Mouse (Mus musculus) olfactory bulb, adult 2 months (tissue): ENCODE measurements around the gene Taf10. TPM values are rescaled to one million over a fixed set of nuclear protein-coding genes. Genes with fewer than 3 reads are reported as not detected.
A peak's percentile ranks its signal among the peaks of the same experiment; 100 is the strongest.

Experiments
- H3K27ac ChIP-seq: fragments of 200-500 bp; 2 replicates; pipeline ENCODE4 v1.5.1; 2012; ENCODE audit warnings: low read depth, low read length; ENCODE audit not compliant: insufficient read depth
- H3K4me1 ChIP-seq: fragments of 200-500 bp; 2 replicates; pipeline ENCODE4 v1.6.1; 2012; ENCODE audit warnings: low read length; ENCODE audit not compliant: control insufficient read depth, insufficient read depth
- H3K4me3 ChIP-seq: fragments of 200-500 bp; 2 replicates; pipeline ENCODE4 v1.5.1; 2012; ENCODE audit warnings: mild to moderate bottlenecking, low read depth, low read length, moderate library complexity; ENCODE audit not compliant: insufficient read depth
- CTCF ChIP-seq: fragments of 200-500 bp; IDR thresholded peaks from 2 replicates; pipeline ENCODE4 v1.5.1; 2012; ENCODE audit warnings: low read depth, mild to moderate bottlenecking, low read length, moderate library complexity; ENCODE audit not compliant: insufficient read depth
- POLR2A ChIP-seq: fragments of 200-500 bp; IDR thresholded peaks from 2 replicates; pipeline ENCODE4 v1.6.1; 2012; ENCODE audit warnings: mild to moderate bottlenecking, low read depth, low read length, moderate library complexity; ENCODE audit not compliant: insufficient read depth
- WGBS: fragments of 180-500 bp; shearing (Covaris S2); methylation state at CpG from one replicate; pipeline ENCODE4 v1.1.7; 2018; 5-methylcytosine and 5-hydroxymethylcytosine counted together
- polyA plus RNA-seq: library from polyadenylated mRNA; stranded (reverse); fragments of >200 nt; gene quantifications from 2 replicates; pipeline ENCODE4 v1.2.4, GENCODE M21; 2012; ENCODE audit warnings: low replicate concordance; ENCODE audit not compliant: missing spikeins, insufficient read depth, insufficient read length

Taf10 gene
- polyA plus RNA-seq: not detected in 2 replicates

- no peak for TF ChIP-seq CTCF
- TF ChIP-seq POLR2A: peak; percentile 64; the same call in 1 of the 2 replicates
- H3K4me3 ChIP-seq: peak within 1 kb of the TSS; percentile 93
- H3K27ac ChIP-seq: peak within 1 kb of the TSS; percentile 71; the same call in 1 of the 2 replicates
- H3K4me1 ChIP-seq: peaks cover 7% of the 10 kb centered on the region
- under 1% methylated on average over 67 of the region's 67 CpGs for WGBS
These were observed at the start of gene Taf10 for GRCm38 (mm10) chr7:105743926-105744590. Gene Taf10, minus strand, starts transcription at chr7:105744361.

DNA sequence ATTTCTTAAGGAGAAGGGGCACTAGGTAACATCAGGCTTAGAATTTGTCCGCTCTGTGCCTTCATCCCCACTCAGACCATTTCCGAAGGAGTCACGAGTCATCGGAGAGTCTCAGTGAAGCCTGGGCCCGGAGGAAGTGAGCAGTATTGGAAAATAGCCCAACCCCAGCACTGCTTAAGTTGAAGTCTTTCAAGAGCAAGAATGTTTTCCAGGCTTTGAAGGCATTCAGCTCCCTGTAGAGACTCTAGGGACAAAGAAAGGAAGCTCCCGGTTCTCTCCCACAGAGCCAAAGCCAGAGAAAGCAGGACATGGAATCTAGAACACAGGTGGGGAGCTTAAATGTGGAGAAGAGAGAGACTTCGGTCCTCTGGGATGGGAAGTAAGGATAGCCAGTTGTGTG is 49.5 kb upstream of the Taf10 start:
- 64% methylated on average over 7 of the region's 7 CpGs for WGBS
- TF ChIP-seq CTCF (no peak), POLR2A (no peak)
- Histone ChIP-seq H3K4me1 (no peaks in the 10 kb centered on the region), H3K4me3 (no peak overlapping the region), H3K27ac (no peak overlapping the region)

GRCm38 (mm10) chr7:105791147-105791546 is 47.0 kb upstream of the Taf10 start:
- WGBS: 85% methylated on average over 1 of the region's 1 CpGs
- Histone ChIP-seq H3K4me3 (no peak overlapping the region), H3K4me1 (peaks cover 7% of the 10 kb centered on the region), H3K27ac (no peak overlapping the region)
- TF ChIP-seq POLR2A: no peak
- TF ChIP-seq CTCF: no peak

DNA sequence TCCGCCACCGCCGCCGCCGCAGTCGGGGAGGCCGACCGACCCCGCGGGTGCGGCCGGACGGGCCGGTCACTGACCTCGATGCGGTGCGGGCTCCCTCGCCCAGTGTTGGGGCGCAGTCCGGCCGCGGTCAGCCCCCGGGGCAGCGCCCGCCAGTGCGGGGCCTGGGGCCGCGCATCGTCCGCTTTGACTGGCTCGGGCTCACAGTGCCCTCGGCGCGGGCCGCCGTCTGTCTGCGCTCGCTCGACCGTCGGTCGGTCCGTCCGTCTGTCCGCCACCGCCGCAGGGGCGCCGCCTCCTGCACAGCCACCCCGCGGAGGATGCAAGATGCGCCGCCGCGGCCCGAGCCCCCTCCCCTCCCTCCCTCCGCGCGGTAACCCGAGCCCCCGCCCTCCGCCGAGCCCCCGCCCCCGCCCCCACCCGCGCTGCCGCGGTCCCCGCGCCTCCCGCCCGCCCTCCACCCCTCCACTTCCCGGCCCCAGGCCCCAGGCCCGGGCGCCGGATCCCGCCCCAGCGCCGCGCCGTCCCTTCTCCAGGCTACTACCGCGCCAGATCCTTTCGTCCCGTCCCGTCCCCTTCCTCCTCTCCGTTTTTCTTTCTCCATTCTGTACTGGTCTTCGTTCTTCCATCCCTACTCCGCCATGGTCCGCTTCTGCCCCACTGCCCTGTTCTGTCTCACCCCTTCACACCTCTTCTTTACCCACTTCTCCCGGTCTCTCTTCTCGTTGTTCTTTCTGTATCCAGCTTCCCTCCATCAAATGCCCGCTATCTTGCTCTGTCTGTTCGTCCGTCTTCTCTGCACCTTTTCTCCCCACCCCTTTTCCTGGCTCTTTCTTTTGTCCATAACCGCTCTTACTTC is 43.4 kb upstream of the Taf10 start, which contains the start of gene Dchs1:
TSS of gene Dchs1 (minus strand) at position 370 of the 856 bp plus-strand sequence.
- TF ChIP-seq POLR2A (no peak), CTCF (no peak)
- Histone ChIP-seq H3K27ac (peak within 1 kb of the TSS; percentile 52), H3K4me1 (peaks cover 7% of the 10 kb centered on the region), H3K4me3 (peak within 1 kb of the TSS; percentile 94)
- 1% methylated on average over 80 of the region's 97 CpGs for WGBS

DNA sequence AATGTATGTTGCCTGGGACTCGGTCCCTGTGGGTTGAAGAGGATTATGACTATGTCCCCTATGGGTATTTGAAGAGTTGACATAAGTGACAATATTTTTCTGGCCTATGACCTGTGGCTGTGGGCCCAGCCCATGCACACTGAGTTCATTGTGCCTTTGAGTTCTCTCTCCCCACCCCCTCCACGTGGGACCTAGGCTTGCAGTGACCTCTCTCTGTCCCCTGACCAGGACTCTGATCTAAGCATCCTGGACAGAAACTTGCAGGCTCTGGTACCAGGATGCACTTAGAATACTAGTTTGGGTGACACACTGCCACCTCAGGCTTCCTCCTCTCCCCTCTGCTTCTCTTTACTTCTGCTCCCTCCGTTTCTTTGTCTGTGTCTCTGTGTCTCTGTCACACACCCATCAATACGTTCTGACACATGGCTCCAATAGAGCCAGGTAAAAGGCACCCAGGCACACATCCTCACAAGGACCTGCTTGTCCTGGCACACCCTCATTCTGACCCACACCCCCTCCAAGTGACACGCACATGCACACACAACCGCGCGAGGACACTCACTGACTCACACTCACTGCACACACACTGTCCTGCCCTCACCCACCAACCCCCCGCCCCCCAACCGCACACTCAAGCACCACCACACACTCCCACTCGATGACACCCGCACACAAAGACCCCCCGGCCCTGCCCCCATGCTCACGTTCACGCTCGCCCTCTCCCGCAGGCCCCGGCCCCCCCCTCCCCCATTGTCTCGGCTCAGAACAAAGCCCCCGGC is 42.5 kb upstream of the Taf10 start:
- peaks cover 7% of the 10 kb centered on the region for H3K4me1 ChIP-seq
- 7% methylated on average over 17 of the region's 20 CpGs for WGBS
- peak overlapping the region; percentile 52 for H3K27ac ChIP-seq
- H3K4me3 ChIP-seq: peak overlapping the region; percentile 94
- TF ChIP-seq CTCF (no peak), POLR2A (no peak)

DNA sequence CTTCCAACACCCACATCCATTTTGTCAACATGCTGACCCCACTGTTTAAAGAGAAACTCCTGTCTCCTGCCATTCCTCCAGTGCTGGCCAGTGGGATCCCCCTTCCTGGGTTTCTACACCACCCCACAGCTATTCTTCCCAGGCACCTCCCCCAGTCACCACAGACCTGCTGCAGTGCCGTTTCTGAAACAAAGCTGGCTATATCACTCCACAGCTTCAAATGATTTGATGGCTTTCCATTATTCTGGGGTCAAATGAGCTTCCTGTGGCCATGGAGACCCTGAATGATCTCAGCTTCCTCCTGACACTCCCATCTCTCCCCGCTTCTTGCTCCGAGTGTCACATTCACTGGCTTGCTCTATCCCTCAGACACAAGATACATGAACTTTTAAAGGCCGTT is 40.4 kb upstream of the Taf10 start:
- WGBS: 26% methylated on average over 4 of the region's 4 CpGs
- TF ChIP-seq CTCF: no peak
- no peak for TF ChIP-seq POLR2A
- no peak overlapping the region for H3K27ac ChIP-seq
- H3K4me3 ChIP-seq: no peak overlapping the region
- H3K4me1 ChIP-seq: peaks cover 7% of the 10 kb centered on the region

GRCm38 (mm10) chr7:105783861-105784260 is 39.7 kb upstream of the Taf10 start:
- no peak overlapping the region for H3K27ac ChIP-seq
- TF ChIP-seq CTCF (no peak), POLR2A (no peak)
- no peak overlapping the region for H3K4me3 ChIP-seq
- WGBS: 38% methylated on average over 4 of the region's 4 CpGs
- H3K4me1 ChIP-seq: peaks cover 12% of the 10 kb centered on the region

DNA sequence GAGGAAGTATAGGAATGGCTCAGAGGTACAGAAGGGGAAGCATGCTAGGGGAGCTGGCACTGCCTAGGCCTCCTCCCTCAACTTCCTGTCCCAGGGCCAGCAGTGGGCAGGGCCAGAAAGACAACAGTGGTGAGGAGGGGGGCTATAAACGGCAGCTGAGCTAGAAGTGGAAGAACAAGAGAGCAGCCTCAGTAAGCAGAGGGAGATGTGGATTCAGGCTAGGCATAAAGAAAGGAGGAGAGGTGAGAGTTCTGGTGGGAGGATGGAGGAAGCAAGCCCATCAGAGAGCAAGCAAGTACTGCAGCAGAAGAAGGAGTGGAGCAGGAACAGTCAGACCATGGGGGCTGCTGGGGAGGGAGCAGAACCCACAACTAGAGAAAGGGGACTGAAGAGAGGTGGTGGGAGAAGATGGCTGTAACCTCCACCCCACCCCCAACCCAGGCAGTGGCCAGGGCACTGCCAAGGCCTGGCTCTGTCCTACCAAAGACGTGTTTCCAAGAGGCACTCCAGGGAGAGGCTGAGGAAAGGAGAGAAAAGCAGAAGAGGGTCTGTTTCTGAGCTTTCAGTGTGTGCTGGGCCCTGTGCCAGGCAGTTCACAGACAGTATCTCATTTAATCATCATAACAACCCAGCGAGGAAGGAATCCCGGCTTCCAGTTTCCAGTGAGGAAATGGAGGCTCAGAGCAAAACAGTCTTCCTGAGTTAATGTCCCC is 34.5 kb upstream of the Taf10 start:
- Histone ChIP-seq H3K4me3 (no peak overlapping the region), H3K27ac (no peak overlapping the region), H3K4me1 (peaks cover 22% of the 10 kb centered on the region)
- 14% methylated on average over 4 of the region's 4 CpGs for WGBS
- no peak for TF ChIP-seq CTCF
- TF ChIP-seq POLR2A: no peak
